Mouse (Mus musculus): ENCODE data around the gene Gm8914.

The Gm8914 gene

DNA sequence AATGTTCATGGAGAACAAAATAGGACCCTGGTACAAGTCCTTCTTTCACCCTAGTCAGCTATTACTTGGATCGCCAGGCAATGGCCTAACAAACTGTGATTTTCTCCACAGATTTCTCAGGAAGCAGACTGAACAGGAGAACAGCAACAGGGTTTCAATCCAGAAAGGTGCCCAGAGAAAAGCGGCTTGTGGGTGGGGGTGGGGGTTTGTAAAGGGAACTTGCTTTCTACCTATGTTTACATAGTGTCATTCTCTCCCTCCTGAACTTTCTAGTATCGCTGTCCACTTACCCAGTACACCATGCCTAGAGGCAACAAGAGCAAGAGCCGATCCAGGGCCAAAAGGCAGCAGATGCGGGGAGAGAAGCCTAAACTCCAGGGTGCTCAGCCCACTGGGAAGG, at the start of gene Gm8914:
Gene Gm8914, plus strand, starts transcription at position 301 of the 400 bp plus-strand sequence.
- in situ Hi-C loops (cut with MboI, MseI) = loop anchor here (5.0 to 10.0 kb wide), 4 partner anchors 88 to 1725 kb away; partner anchors contain the start of gene Gm5072 (in 1 of the 2)

Measured in T-helper 17 cell (primary cell).